Mouse (Mus musculus): Measurements from ENCODE around the gene Polr3e.
A peak's percentile ranks its signal among the peaks of the same experiment; 100 is the strongest.
"Not testable (repeated sequence)": the region's sequence is repeated elsewhere in the genome, so short reads cannot be mapped to it uniquely, and the experiment has no call there.

Polr3e gene

GRCm38 (mm10) chr7:120911268-120911667, 6.3 kb upstream of the Polr3e start:
- DNase-seq (ENCODE audit: low spot score): not testable (repeated sequence)

- DNase-seq (ENCODE audit: low spot score): no peak
Observed at GRCm38 (mm10) chr7:120913332-120913731, 4.2 kb upstream of the Polr3e start.

GRCm38 (mm10) chr7:120916262-120916875, 1.2 kb upstream of the Polr3e start:
- DNase-seq (ENCODE audit: low spot score): no peak

GRCm38 (mm10) chr7:120917279-120917591, 309 bp upstream of the Polr3e start:
- no peak for DNase-seq (ENCODE audit: low spot score)

- DNase-seq (ENCODE audit: low spot score): peak; percentile 64
Observed at GRCm38 (mm10) chr7:120918526-120918962, 1.0 kb downstream of the Polr3e start.

GRCm38 (mm10) chr7:120933110-120933509, 15.6 kb downstream of the Polr3e start:
- no peak for DNase-seq (ENCODE audit: low spot score)

- DNase-seq (ENCODE audit: low spot score): no peak
Observed at GRCm38 (mm10) chr7:120933680-120934195, 16.2 kb downstream of the Polr3e start.

GRCm38 (mm10) chr7:120934716-120935115, 17.2 kb downstream of the Polr3e start:
- no peak for DNase-seq (ENCODE audit: low spot score)

GRCm38 (mm10) chr7:120936522-120936921, 19.0 kb downstream of the Polr3e start:
- no peak for DNase-seq (ENCODE audit: low spot score)

GRCm38 (mm10) chr7:120938206-120938605, 20.7 kb downstream of the Polr3e start:
- no peak for DNase-seq (ENCODE audit: low spot score)

GRCm38 (mm10) chr7:120940343-120940742, 22.8 kb downstream of the Polr3e start:
- no peak for DNase-seq (ENCODE audit: low spot score)

GRCm38 (mm10) chr7:120941214-120941613, 23.7 kb downstream of the Polr3e start:
- DNase-seq (ENCODE audit: low spot score): no peak

- no peak for DNase-seq (ENCODE audit: low spot score)
Observed at GRCm38 (mm10) chr7:120942506-120942905, 25.0 kb downstream of the Polr3e start.

GRCm38 (mm10) chr7:120943936-120944509, 26.5 kb downstream of the Polr3e start:
- DNase-seq (ENCODE audit: low spot score): no peak

- DNase-seq (ENCODE audit: low spot score): not testable (repeated sequence)
Observed at GRCm38 (mm10) chr7:120953591-120953990, 36.0 kb downstream of the Polr3e start.

GRCm38 (mm10) chr7:120960116-120960515, 42.6 kb downstream of the Polr3e start:
- no peak for DNase-seq (ENCODE audit: low spot score)

- no peak for DNase-seq (ENCODE audit: low spot score)
Observed at GRCm38 (mm10) chr7:120960601-120961000, 43.1 kb downstream of the Polr3e start.

- DNase-seq (ENCODE audit: low spot score): no peak
Observed at GRCm38 (mm10) chr7:120961893-120962292, 44.3 kb downstream of the Polr3e start.

GRCm38 (mm10) chr7:120963126-120963525, 45.6 kb downstream of the Polr3e start:
- no peak for DNase-seq (ENCODE audit: low spot score)

- no peak for DNase-seq (ENCODE audit: low spot score)
Observed at GRCm38 (mm10) chr7:120969221-120969620, 51.7 kb downstream of the Polr3e start.

- no peak for DNase-seq (ENCODE audit: low spot score)
Observed at GRCm38 (mm10) chr7:120970112-120970511, 52.6 kb downstream of the Polr3e start.

GRCm38 (mm10) chr7:120972471-120972870, 54.9 kb downstream of the Polr3e start:
- not testable (repeated sequence) for DNase-seq (ENCODE audit: low spot score)

- no peak for DNase-seq (ENCODE audit: low spot score)
Observed at GRCm38 (mm10) chr7:120974001-120974400, 56.5 kb downstream of the Polr3e start.

GRCm38 (mm10) chr7:120977063-120977462, 59.5 kb downstream of the Polr3e start:
- DNase-seq (ENCODE audit: low spot score): no peak
